Mouse (Mus musculus): ENCODE measurements at regions not wholly inside any gene's neighbourhood (a gene's known extent, or its start where the extent isn't known, plus 50 kb on each side); places are given as distances from the start of the nearest gene placed in this dataset.

- Histone ChIP-seq H3K79me2 (ENCODE audit: control insufficient read depth, insufficient read depth) (no peaks in the 10 kb centered on the region), H3K36me3 (ENCODE audit: control insufficient read depth, insufficient read depth) (no peaks in the 10 kb centered on the region), H3K4me2 (ENCODE audit: low read depth) (no peak overlapping the region), H3ac (ENCODE audit: control insufficient read depth, insufficient read length) (no peak overlapping the region), H3K4me3 (no peak overlapping the region), H3K27me3 (ENCODE audit: control insufficient read depth, insufficient read depth, insufficient read length) (no peaks in the 10 kb centered on the region)
- no peak for TF ChIP-seq MYOD1 (IDR thresholded peaks at IDR 0.05; ENCODE audit: control insufficient read depth in 1 of 3, insufficient read length in 2 of 3, low read depth in 2 of 3)
- TF ChIP-seq REST (IDR thresholded peaks at IDR 0.05; ENCODE audit: insufficient read depth, insufficient read length) = no peak
- no peak for TF ChIP-seq POLR2AphosphoS2 (IDR thresholded peaks at IDR 0.05; ENCODE audit: insufficient read length, low read depth)
- no peak for TF ChIP-seq MYOG (IDR thresholded peaks at IDR 0.05; ENCODE audit: control insufficient read depth in 1 of 3, insufficient read depth in 1 of 3, insufficient read length in 2 of 3, low read depth in 2 of 3)
- no peak for TF ChIP-seq TCF12 (IDR thresholded peaks at IDR 0.05; ENCODE audit: insufficient read depth, poor library complexity, severe bottlenecking)
- TF ChIP-seq TCF3 (IDR thresholded peaks at IDR 0.05; ENCODE audit: insufficient read length, low read depth) = no peak
- TF ChIP-seq SRF (IDR thresholded peaks at IDR 0.05; ENCODE audit: control insufficient read depth, insufficient read length, low read depth) = no peak
- TF ChIP-seq E2F4 (IDR thresholded peaks at IDR 0.05; ENCODE audit: insufficient read depth) = no peak
- no peak for TF ChIP-seq MAX (IDR thresholded peaks at IDR 0.05; ENCODE audit: low read depth)
- no peak for TF ChIP-seq POLR2A (IDR thresholded peaks at IDR 0.05; ENCODE audit: insufficient read length, low read depth)
- no peak for TF ChIP-seq USF1 (IDR thresholded peaks at IDR 0.05; ENCODE audit: low read depth)
Observed at GRCm38 (mm10) chr8:103270815-103271553, 485.5 kb upstream of the Cdh11 start.

- Histone ChIP-seq H3K79me2 (ENCODE audit: control insufficient read depth, insufficient read depth) (no peaks in the 10 kb centered on the region), H3K4me3 (no peak overlapping the region), H3ac (ENCODE audit: control insufficient read depth, insufficient read length) (no peak overlapping the region), H3K4me2 (ENCODE audit: low read depth) (no peak overlapping the region), H3K27me3 (ENCODE audit: control insufficient read depth, insufficient read depth, insufficient read length) (no peaks in the 10 kb centered on the region), H3K36me3 (ENCODE audit: control insufficient read depth, insufficient read depth) (no peaks in the 10 kb centered on the region)
- TF ChIP-seq POLR2A (IDR thresholded peaks at IDR 0.05; ENCODE audit: insufficient read length, low read depth) = no peak
- TF ChIP-seq TCF3 (IDR thresholded peaks at IDR 0.05; ENCODE audit: insufficient read length, low read depth) = no peak
- no peak for TF ChIP-seq USF1 (IDR thresholded peaks at IDR 0.05; ENCODE audit: low read depth)
- no peak for TF ChIP-seq REST (IDR thresholded peaks at IDR 0.05; ENCODE audit: insufficient read depth, insufficient read length)
- TF ChIP-seq CEBPB (IDR thresholded peaks at IDR 0.05; ENCODE audit: insufficient read depth, poor library complexity, severe bottlenecking) = 0 out of 2 replicates have a peak, but pooled peaks have one; percentile 6
- TF ChIP-seq MYOG (IDR thresholded peaks at IDR 0.05; ENCODE audit: control insufficient read depth in 1 of 3, insufficient read depth in 1 of 3, insufficient read length in 2 of 3, low read depth in 2 of 3) = no peak
- no peak for TF ChIP-seq E2F4 (IDR thresholded peaks at IDR 0.05; ENCODE audit: insufficient read depth)
- TF ChIP-seq MYOD1 (IDR thresholded peaks at IDR 0.05; ENCODE audit: control insufficient read depth in 1 of 3, insufficient read length in 2 of 3, low read depth in 2 of 3) = no peak
Observed at GRCm38 (mm10) chr8:103272305-103273079, 487.1 kb upstream of the Cdh11 start.

GRCm38 (mm10) chr8:103273476-103273875, 488.0 kb upstream of the Cdh11 start:
- H3K36me3 ChIP-seq (ENCODE audit: control insufficient read depth, insufficient read depth) = no peaks in the 10 kb centered on the region
- H3K4me3 ChIP-seq = no peak overlapping the region
- no peak overlapping the region for H3K4me2 ChIP-seq (ENCODE audit: low read depth)
- no peak overlapping the region for H3ac ChIP-seq (ENCODE audit: control insufficient read depth, insufficient read length)
- H3K79me2 ChIP-seq (ENCODE audit: control insufficient read depth, insufficient read depth) = no peaks in the 10 kb centered on the region
- H3K27me3 ChIP-seq (ENCODE audit: control insufficient read depth, insufficient read depth, insufficient read length) = no peaks in the 10 kb centered on the region
- TF ChIP-seq MYOD1 (IDR thresholded peaks at IDR 0.05; ENCODE audit: control insufficient read depth in 1 of 3, insufficient read length in 2 of 3, low read depth in 2 of 3) (no peak), CEBPB (IDR thresholded peaks at IDR 0.05; ENCODE audit: insufficient read depth, poor library complexity, severe bottlenecking) (no peak), MYOG (IDR thresholded peaks at IDR 0.05; ENCODE audit: control insufficient read depth in 1 of 3, insufficient read depth in 1 of 3, insufficient read length in 2 of 3, low read depth in 2 of 3) (no peak), POLR2A (IDR thresholded peaks at IDR 0.05; ENCODE audit: insufficient read length, low read depth) (no peak), USF1 (IDR thresholded peaks at IDR 0.05; ENCODE audit: low read depth) (no peak)

- Histone ChIP-seq H3K4me2 (ENCODE audit: low read depth) (no peak overlapping the region), H3K36me3 (ENCODE audit: control insufficient read depth, insufficient read depth) (no peaks in the 10 kb centered on the region), H3K27me3 (ENCODE audit: control insufficient read depth, insufficient read depth, insufficient read length) (no peaks in the 10 kb centered on the region), H3K4me3 (no peak overlapping the region), H3K79me2 (ENCODE audit: control insufficient read depth, insufficient read depth) (no peaks in the 10 kb centered on the region), H3ac (ENCODE audit: control insufficient read depth, insufficient read length) (no peak overlapping the region)
- no peak for TF ChIP-seq POLR2AphosphoS2 (IDR thresholded peaks at IDR 0.05; ENCODE audit: insufficient read length, low read depth)
- no peak for TF ChIP-seq TCF3 (IDR thresholded peaks at IDR 0.05; ENCODE audit: insufficient read length, low read depth)
- no peak for TF ChIP-seq TCF12 (IDR thresholded peaks at IDR 0.05; ENCODE audit: insufficient read depth, poor library complexity, severe bottlenecking)
- no peak for TF ChIP-seq SRF (IDR thresholded peaks at IDR 0.05; ENCODE audit: control insufficient read depth, insufficient read length, low read depth)
Observed at GRCm38 (mm10) chr8:103281801-103282200, 496.4 kb upstream of the Cdh11 start.

- no peak overlapping the region for H3K4me3 ChIP-seq
- no peak for TF ChIP-seq POLR2A (IDR thresholded peaks at IDR 0.05; ENCODE audit: insufficient read length, low read depth)
- TF ChIP-seq TCF12 (IDR thresholded peaks at IDR 0.05; ENCODE audit: insufficient read depth, poor library complexity, severe bottlenecking) = no peak
- TF ChIP-seq REST (IDR thresholded peaks at IDR 0.05; ENCODE audit: insufficient read depth, insufficient read length) = no peak
- TF ChIP-seq TCF3 (IDR thresholded peaks at IDR 0.05; ENCODE audit: insufficient read length, low read depth) = no peak
- TF ChIP-seq MAX (IDR thresholded peaks at IDR 0.05; ENCODE audit: low read depth) = no peak
- no peak for TF ChIP-seq CEBPB (IDR thresholded peaks at IDR 0.05; ENCODE audit: insufficient read depth, poor library complexity, severe bottlenecking)
- TF ChIP-seq USF1 (IDR thresholded peaks at IDR 0.05; ENCODE audit: low read depth) = no peak
- TF ChIP-seq MYOD1 (IDR thresholded peaks at IDR 0.05; ENCODE audit: control insufficient read depth in 1 of 3, insufficient read length in 2 of 3, low read depth in 2 of 3) = no peak
- no peak for TF ChIP-seq MYOG (IDR thresholded peaks at IDR 0.05; ENCODE audit: control insufficient read depth in 1 of 3, insufficient read depth in 1 of 3, insufficient read length in 2 of 3, low read depth in 2 of 3)
- TF ChIP-seq SRF (IDR thresholded peaks at IDR 0.05; ENCODE audit: control insufficient read depth, insufficient read length, low read depth) = no peak
- H3K36me3 ChIP-seq (ENCODE audit: control insufficient read depth, insufficient read depth) = no peaks in the 10 kb centered on the region
- H3K4me2 ChIP-seq (ENCODE audit: low read depth) = no peak overlapping the region
- H3K79me2 ChIP-seq (ENCODE audit: control insufficient read depth, insufficient read depth) = no peaks in the 10 kb centered on the region
- H3ac ChIP-seq (ENCODE audit: control insufficient read depth, insufficient read length) = no peak overlapping the region
- H3K27me3 ChIP-seq (ENCODE audit: control insufficient read depth, insufficient read depth, insufficient read length) = no peaks in the 10 kb centered on the region
Observed at GRCm38 (mm10) chr8:103288561-103288974, 503.1 kb upstream of the Cdh11 start.

All from myocyte (in vitro differentiated cells).